Mouse (Mus musculus) left cerebral cortex, adult 2 months (tissue): ENCODE measurements around the gene Car8. TPM values are rescaled to one million over a fixed set of nuclear protein-coding genes. Genes with fewer than 3 reads are reported as not detected.
"Not testable (repeated sequence)": the region's sequence is repeated elsewhere in the genome, so short reads cannot be mapped to it uniquely, and the experiment has no call there.

ENCODE experiments used
- DNase-seq, 2 experiments: peaks; one replicate each; pipeline ENCODE4 v3.0.0; 2021 to 2022; ENCODE audit warnings: low spot score in 2 of 2, mixed read lengths in 1 of 2; ENCODE audit errors: extremely low spot score in 1 of 2
- H3K27ac ChIP-seq: fragments of 200-600 bp; 2 replicates; pipeline ENCODE4 v1.8.1; 2022
- H3K4me3 ChIP-seq: fragments of 200-600 bp; 2 replicates; pipeline ENCODE4 v1.8.1; 2022
- CTCF ChIP-seq: fragments of 200-600 bp; IDR thresholded peaks from 2 replicates; pipeline ENCODE4 v1.8.1; 2022; ENCODE audit warnings: antibody characterized with exemption, mild to moderate bottlenecking, moderate library complexity
- intact Hi-C: fragments of 180-260 bp; cut with DNase I; formaldehyde crosslinking; loops from one replicate; pipeline ENCODE4 v1.15.1; 2025
- total RNA-seq, 2 experiments: library from RNA; stranded (reverse); gene quantifications; 2 replicates each; pipeline ENCODE4 v1.2.3; 2021

Car8 gene
- total RNA-seq, 2 experiments from 2014 or later = 6.8 to 8.4 TPM

DNA sequence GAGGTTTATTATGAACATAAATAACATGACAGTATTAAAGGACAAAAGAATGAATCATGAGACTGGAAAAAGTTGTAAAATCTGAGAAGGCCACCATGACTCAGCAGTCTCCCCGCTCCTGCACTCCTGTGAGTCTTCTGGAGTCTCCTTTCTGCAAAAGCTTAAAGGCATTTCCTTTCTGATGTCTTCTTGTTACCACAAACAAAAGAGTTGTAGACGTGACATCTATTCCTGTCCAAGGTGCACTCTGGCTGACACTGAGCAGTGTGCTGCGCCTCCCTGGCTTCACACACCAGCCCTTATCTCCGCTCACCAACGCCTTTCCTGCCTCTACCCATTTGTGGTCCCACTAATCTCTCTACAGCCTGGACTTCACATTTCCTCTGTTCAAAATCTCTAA is 38.8 kb downstream of the Car8 start:
- no peak for DNase-seq
- intact Hi-C loops = no loop called here
- Histone ChIP-seq H3K4me3 (no peak overlapping the region), H3K27ac (no peak overlapping the region)
- TF ChIP-seq CTCF = no peak

DNA sequence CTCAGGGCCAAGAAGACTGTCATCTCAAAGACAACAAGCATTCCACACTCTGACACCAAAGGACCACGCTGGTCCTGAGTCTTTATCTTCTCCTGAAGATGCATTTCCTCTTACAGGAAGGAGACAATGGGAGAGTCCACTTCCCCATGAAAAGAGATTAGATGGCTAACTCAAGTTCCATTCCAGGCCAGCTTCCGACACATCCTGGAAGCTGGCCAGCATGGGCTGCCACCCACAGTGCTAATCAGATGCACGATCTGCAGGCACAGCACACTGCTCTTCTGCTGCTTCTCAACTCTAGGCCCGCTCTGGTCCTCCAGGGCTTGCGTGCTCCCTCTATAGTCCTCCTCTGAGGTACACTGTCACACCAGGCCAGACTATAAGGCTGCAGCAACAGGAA is 40.8 kb downstream of the Car8 start:
- TF ChIP-seq CTCF = no peak
- intact Hi-C loops = no loop called here
- no peak overlapping the region for H3K27ac ChIP-seq
- no peak for DNase-seq
- H3K4me3 ChIP-seq = no peak overlapping the region

DNA sequence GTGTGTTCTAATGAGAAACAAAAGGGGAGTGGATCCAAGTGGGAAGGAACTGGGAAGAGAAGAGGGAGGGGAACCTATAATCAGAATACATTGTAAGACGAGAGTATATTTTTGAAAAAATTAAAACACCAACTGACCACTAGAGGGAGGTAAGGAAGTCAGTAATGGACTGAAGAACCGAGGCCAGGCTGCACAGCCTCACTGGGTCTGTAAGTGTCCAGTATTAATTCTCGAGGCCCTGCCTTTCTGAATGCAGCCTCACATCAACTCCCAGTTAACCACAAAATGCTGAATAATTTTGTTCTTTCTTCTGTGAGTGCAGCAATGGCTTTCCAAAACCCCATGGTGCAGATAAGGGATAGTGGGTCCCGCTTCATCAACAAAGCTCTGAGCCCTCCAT is 48.4 kb downstream of the Car8 start:
- no peak for DNase-seq
- TF ChIP-seq CTCF = peak; percentile 52
- Histone ChIP-seq H3K27ac (no peak overlapping the region), H3K4me3 (no peak overlapping the region)
- intact Hi-C loops = no loop called here

DNA sequence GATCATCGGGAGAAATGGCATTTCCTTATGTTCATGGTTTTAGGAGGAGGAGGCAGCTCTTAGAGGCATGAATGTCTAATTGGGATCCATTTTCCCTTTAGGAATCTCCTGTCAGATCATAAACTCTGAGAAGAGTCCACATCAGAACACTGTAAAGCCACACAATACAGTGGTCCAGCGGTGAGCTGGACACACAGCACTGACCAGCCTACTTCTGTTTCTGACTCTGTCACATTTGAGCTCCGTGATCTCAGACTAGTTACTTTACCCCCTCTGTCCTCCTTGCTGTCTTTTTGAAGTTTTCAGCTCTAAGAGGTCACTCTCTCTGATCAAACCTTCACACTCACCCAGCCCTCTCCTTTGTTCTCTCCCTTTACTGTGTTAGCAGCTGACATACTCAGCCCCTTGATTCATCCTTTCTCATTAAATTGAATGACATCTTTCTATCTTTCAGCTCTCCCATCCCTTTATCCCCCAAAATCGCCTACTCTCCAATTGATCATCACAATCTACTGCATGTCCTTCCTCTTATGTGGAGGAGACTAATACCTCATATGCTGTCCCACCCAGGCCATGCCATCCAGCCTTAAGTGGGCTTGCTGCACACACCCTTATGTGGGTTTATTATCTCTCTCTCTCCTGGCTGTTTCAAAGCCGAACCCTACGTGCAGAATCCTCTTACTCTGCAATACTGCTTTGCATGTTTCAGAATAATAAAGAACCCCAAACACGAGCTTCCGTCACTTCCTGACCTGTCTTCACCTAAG is 51.7 kb downstream of the Car8 start:
- Histone ChIP-seq H3K4me3 (no peak overlapping the region), H3K27ac (no peak overlapping the region)
- no peak for DNase-seq
- intact Hi-C loops = loop anchor here (5.0 kb wide), 1 partner anchor 180 kb away; no protein-coding TSS in a partner anchor
- no peak for TF ChIP-seq CTCF

DNA sequence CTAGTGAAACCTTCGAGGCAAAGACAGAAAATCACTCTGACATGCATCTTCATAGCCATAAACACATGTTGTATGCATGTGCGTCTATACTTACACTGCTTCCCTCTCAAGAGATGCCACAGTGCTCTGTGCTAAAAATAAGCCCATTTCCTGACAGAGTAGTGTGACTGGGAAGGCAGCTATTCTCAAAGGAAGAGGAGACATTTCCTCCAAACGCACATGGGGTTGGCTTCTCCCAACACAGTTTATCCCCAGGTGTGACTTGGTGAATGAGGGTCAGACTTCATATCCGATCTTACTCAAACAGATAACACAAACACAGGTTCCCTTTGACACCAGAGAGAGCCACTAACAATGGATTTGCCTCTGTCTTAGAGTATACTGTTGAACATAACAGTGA is 58.3 kb downstream of the Car8 start:
- Histone ChIP-seq H3K27ac (no peak overlapping the region), H3K4me3 (no peak overlapping the region)
- TF ChIP-seq CTCF = no peak
- no peak for DNase-seq
- intact Hi-C loops = no loop called here

DNA sequence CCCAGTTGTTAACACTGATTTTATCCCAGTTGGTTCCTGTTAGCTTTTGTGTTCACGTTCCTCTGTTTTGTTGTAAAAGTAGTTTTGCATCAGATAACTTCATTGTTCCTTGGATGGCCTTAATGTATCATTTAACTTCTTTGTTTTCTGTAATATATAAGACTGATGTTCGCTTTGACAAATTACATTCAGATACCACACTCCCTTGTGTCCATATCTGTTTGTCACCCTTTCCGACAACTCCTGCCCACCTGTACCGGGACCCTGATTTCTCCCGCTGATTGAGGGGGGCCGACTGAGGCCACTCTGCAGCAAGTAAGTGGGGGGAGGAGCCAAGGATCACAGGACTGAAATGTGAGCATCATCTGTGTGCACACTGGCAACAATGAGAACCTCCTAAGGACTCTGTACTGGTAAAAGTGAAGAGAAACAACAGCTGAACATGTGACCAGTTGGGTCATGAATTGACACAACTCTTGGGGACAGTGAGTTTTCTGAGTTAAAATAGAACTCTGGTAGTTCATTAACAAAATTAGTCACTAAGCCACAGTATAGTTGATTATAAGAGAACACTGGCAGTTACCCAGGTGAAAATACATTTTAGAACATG is 84.1 kb downstream of the Car8 start:
- DNase-seq = no peak
- no peak for TF ChIP-seq CTCF
- no peak overlapping the region for H3K4me3 ChIP-seq
- intact Hi-C loops = no loop called here
- H3K27ac ChIP-seq = no peak overlapping the region

DNA sequence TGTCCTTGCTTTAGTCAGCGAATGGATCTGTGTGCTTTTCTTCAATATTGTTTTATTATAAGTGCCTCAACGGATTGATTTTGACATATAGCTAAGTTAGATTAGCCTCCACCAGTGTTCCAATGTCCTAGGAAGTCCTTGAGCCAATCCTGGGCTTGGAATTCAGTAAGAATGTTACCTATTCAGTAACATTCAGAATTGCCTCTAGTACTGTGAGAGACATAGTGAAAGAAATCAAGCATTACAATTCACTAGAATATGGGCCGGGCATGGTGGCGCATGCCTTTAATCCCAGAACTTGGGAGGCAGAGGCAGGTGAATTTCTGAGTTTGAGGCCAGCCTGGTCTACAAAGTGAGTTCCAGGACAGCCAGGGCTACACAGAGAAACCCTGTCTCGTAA is 84.9 kb downstream of the Car8 start:
- DNase-seq, intact Hi-C loops, H3K4me3 ChIP-seq, H3K27ac ChIP-seq: not testable (repeated sequence)

DNA sequence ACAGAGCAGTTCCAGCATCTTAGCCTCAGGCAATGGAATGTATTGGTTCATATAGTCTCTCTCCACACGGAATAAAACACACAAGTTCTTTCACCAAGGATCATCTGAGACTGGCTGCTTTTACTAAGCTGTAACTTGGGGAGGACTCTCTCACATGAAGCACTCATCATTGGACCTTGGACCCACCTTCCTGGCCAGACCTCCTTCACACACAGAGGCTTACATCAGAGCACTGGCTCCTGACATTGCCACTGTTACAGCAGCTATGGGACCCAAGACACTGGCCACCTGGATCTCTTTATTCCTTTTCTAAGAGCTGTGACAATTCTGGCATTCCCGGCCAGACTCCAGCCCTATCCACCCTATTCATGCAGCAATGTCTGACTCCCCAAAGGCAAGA is 101.4 kb downstream of the Car8 start:
- TF ChIP-seq CTCF = no peak
- intact Hi-C loops = no loop called here
- Histone ChIP-seq H3K27ac (no peak overlapping the region), H3K4me3 (no peak overlapping the region)
- DNase-seq = no peak

DNA sequence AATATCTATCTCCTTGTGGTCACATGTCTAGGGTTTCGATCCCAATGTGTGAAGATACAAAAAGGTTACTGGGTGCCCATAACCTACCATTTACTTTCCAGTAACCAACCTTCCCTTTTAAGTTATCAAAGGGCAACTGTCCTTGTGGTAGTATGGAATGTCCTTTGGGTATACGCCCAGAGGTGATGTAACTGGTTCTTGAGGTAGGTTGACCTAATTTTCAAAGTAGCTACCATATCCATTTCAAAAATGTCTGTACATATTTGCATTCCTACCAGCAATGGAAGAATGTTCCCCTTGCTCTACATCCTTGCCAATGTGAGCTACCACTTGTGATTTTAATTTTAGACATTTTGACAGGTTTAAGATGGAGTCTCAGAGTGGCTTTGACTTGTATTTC is 106.8 kb downstream of the Car8 start:
- no peak for TF ChIP-seq CTCF
- no peak overlapping the region for H3K27ac ChIP-seq
- H3K4me3 ChIP-seq = no peak overlapping the region
- DNase-seq = no peak
- intact Hi-C loops = no loop called here

DNA sequence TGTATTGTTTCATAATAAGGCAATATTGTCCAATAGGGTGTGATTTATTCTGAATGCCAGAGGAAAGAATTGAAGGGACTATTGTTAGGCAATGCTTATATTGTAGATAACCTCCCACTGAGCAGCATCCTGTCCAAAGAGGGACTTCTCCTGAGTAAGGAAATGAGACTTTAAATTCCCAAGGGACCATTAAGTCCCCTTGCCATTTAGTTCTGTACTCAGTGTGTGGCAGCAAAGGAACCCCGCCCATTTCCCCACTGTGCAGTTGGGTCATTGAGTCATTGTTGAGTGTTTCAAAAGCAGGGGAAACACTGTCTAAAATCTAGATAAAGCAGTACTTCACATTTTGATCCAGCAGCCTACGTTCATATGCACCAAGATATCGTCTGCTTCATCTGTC is 125.3 kb downstream of the Car8 start:
- no peak for TF ChIP-seq CTCF
- H3K4me3 ChIP-seq = no peak overlapping the region
- intact Hi-C loops = no loop called here
- DNase-seq = no peak
- H3K27ac ChIP-seq = no peak overlapping the region

DNA sequence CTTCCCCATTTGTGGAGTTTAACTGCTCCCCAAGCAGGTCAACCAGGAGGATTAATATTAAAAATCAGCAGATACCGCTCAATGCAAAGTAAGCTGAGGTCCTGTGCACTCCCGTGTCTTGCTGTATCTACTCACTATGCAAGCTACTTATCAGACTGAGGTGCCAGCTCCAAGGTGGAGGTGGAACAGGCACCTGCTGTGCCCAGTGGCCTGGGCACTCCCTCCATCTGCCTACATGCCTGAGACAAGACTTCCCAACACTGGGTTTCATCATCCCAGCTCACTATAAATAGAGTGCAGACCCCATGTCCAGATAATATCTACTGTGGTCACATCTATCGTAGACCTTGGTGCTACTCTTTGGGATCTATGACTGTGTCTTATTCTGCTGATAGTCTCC is 127.0 kb downstream of the Car8 start:
- intact Hi-C loops = no loop called here
- H3K27ac ChIP-seq = no peak overlapping the region
- no peak overlapping the region for H3K4me3 ChIP-seq
- no peak for TF ChIP-seq CTCF
- no peak for DNase-seq

DNA sequence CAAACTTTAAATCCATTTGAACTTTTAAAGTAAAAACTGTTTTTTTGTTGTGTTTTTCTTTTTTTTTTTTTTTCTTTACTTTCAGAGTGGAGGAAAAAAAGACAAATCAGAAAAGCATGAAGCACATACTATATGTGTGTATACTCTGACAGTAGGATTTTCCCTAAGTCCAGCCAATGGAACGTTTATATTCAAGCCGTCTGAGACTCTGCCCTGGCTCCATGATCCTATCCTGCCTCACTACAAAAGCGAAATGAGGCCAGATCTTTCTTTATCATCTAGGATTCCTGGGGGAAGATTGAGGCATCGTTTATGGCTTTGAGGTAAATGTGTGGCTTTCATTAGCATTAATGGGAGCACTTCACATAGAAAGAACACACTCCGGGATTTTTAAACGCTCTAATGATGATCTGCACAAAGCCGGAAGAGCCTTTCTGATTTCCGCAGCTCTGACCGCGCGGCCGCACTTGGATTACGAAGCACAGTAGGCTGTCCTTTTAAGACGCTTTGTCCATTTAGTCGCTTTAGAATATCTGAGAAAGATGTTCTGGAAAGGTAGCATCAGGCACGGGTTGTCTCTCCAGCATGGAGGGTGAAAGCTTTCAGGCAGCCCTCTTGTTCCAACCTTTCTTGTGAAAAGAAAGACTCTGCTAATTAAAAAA is 128.8 kb downstream of the Car8 start:
- no peak for TF ChIP-seq CTCF
- Histone ChIP-seq H3K4me3 (peak overlapping the region; percentile 30), H3K27ac (no peak overlapping the region)
- intact Hi-C loops = no loop called here
- no peak for DNase-seq
